Mouse (Mus musculus): Measurements from ENCODE around the gene Slc24a3. TPM values are rescaled to one million over a fixed set of nuclear protein-coding genes. Genes with fewer than 3 reads are reported as not detected.

Gene Slc24a3
- polyA plus RNA-seq, 1 experiment from 2014 or later: 0.68 TPM

- H3K4me1 ChIP-seq (replicated peaks): no peaks in the 10 kb centered on the region
- H3K36me3 ChIP-seq (replicated peaks): no peaks in the 10 kb centered on the region
- no peak overlapping the region for H3K9ac ChIP-seq
- no peaks in the 10 kb centered on the region for H3K9me3 ChIP-seq (replicated peaks)
- H3K4me3 ChIP-seq (replicated peaks): no peak overlapping the region
- no peak overlapping the region for H3K27ac ChIP-seq (replicated peaks)
- ATAC-seq (ENCODE audit: insufficient read depth): no peak
- WGBS (ENCODE audit: insufficient replicate concordance): 18% methylated on average over 15 of the region's 15 CpGs
- H3K4me2 ChIP-seq: no peak overlapping the region
- no peaks in the 10 kb centered on the region for H3K27me3 ChIP-seq
Measured at GRCm38 (mm10) chr2:145610796-145611705, 443.5 kb downstream of the Slc24a3 start.

GRCm38 (mm10) chr2:145612937-145613336 lies 445.4 kb downstream of the Slc24a3 start:
- ATAC-seq (ENCODE audit: insufficient read depth): no peak
- H3K9ac ChIP-seq: no peak overlapping the region
- H3K27me3 ChIP-seq: no peaks in the 10 kb centered on the region
- H3K4me3 ChIP-seq (replicated peaks): no peak overlapping the region
- H3K27ac ChIP-seq (replicated peaks): no peak overlapping the region
- H3K4me1 ChIP-seq (replicated peaks): no peaks in the 10 kb centered on the region
- WGBS (ENCODE audit: insufficient replicate concordance): 52% methylated on average over 8 of the region's 8 CpGs
- no peak overlapping the region for H3K4me2 ChIP-seq
- no peaks in the 10 kb centered on the region for H3K9me3 ChIP-seq (replicated peaks)
- H3K36me3 ChIP-seq (replicated peaks): no peaks in the 10 kb centered on the region

GRCm38 (mm10) chr2:145613705-145614104 lies 446.2 kb downstream of the Slc24a3 start:
- Histone ChIP-seq H3K4me1 (replicated peaks) (no peaks in the 10 kb centered on the region), H3K27me3 (no peaks in the 10 kb centered on the region), H3K36me3 (replicated peaks) (no peaks in the 10 kb centered on the region), H3K4me3 (replicated peaks) (no peak overlapping the region), H3K27ac (replicated peaks) (no peak overlapping the region), H3K9ac (no peak overlapping the region), H3K4me2 (no peak overlapping the region), H3K9me3 (replicated peaks) (no peaks in the 10 kb centered on the region)
- ATAC-seq (ENCODE audit: insufficient read depth): no peak
- WGBS (ENCODE audit: insufficient replicate concordance): 74% methylated on average over 8 of the region's 8 CpGs

GRCm38 (mm10) chr2:145619688-145620087 lies 452.1 kb downstream of the Slc24a3 start:
- Histone ChIP-seq H3K4me3 (replicated peaks) (no peak overlapping the region), H3K36me3 (replicated peaks) (no peaks in the 10 kb centered on the region), H3K9ac (no peak overlapping the region), H3K9me3 (replicated peaks) (no peaks in the 10 kb centered on the region), H3K27ac (replicated peaks) (no peak overlapping the region), H3K27me3 (no peaks in the 10 kb centered on the region), H3K4me2 (no peak overlapping the region), H3K4me1 (replicated peaks) (no peaks in the 10 kb centered on the region)
- ATAC-seq (ENCODE audit: insufficient read depth): no peak
- 68% methylated on average over 4 of the region's 4 CpGs for WGBS (ENCODE audit: insufficient replicate concordance)

GRCm38 (mm10) chr2:145620709-145621108 lies 453.2 kb downstream of the Slc24a3 start:
- Histone ChIP-seq H3K4me2 (no peak overlapping the region), H3K9me3 (replicated peaks) (no peaks in the 10 kb centered on the region), H3K9ac (no peak overlapping the region), H3K4me1 (replicated peaks) (no peaks in the 10 kb centered on the region), H3K27ac (replicated peaks) (no peak overlapping the region), H3K27me3 (no peaks in the 10 kb centered on the region), H3K36me3 (replicated peaks) (no peaks in the 10 kb centered on the region), H3K4me3 (replicated peaks) (no peak overlapping the region)
- ATAC-seq (ENCODE audit: insufficient read depth): no peak

- H3K27ac ChIP-seq (replicated peaks): no peak overlapping the region
- H3K9me3 ChIP-seq (replicated peaks): no peaks in the 10 kb centered on the region
- no peaks in the 10 kb centered on the region for H3K36me3 ChIP-seq (replicated peaks)
- no peak overlapping the region for H3K4me2 ChIP-seq
- ATAC-seq (ENCODE audit: insufficient read depth): no peak
- no peaks in the 10 kb centered on the region for H3K27me3 ChIP-seq
- WGBS (ENCODE audit: insufficient replicate concordance): 47% methylated on average over 9 of the region's 9 CpGs
- no peaks in the 10 kb centered on the region for H3K4me1 ChIP-seq (replicated peaks)
- no peak overlapping the region for H3K9ac ChIP-seq
- H3K4me3 ChIP-seq (replicated peaks): no peak overlapping the region
Measured at GRCm38 (mm10) chr2:145621119-145621518, 453.6 kb downstream of the Slc24a3 start.

GRCm38 (mm10) chr2:145631123-145631798 lies 463.7 kb downstream of the Slc24a3 start:
- Histone ChIP-seq H3K27ac (replicated peaks) (no peak overlapping the region), H3K9me3 (replicated peaks) (no peaks in the 10 kb centered on the region), H3K27me3 (no peaks in the 10 kb centered on the region), H3K4me1 (replicated peaks) (no peaks in the 10 kb centered on the region), H3K4me2 (no peak overlapping the region), H3K9ac (no peak overlapping the region), H3K4me3 (replicated peaks) (no peak overlapping the region), H3K36me3 (replicated peaks) (no peaks in the 10 kb centered on the region)
- 63% methylated on average over 6 of the region's 6 CpGs for WGBS (ENCODE audit: insufficient replicate concordance)
- ATAC-seq (ENCODE audit: insufficient read depth): no peak

GRCm38 (mm10) chr2:145631799-145632174 lies 464.2 kb downstream of the Slc24a3 start:
- H3K27me3 ChIP-seq: no peaks in the 10 kb centered on the region
- no peaks in the 10 kb centered on the region for H3K36me3 ChIP-seq (replicated peaks)
- no peaks in the 10 kb centered on the region for H3K9me3 ChIP-seq (replicated peaks)
- ATAC-seq (ENCODE audit: insufficient read depth): no peak
- no peaks in the 10 kb centered on the region for H3K4me1 ChIP-seq (replicated peaks)
- no peak overlapping the region for H3K27ac ChIP-seq (replicated peaks)
- 55% methylated on average over 4 of the region's 4 CpGs for WGBS (ENCODE audit: insufficient replicate concordance)
- no peak overlapping the region for H3K4me2 ChIP-seq
- no peak overlapping the region for H3K4me3 ChIP-seq (replicated peaks)
- H3K9ac ChIP-seq: no peak overlapping the region

- Histone ChIP-seq H3K4me3 (replicated peaks) (no peak overlapping the region), H3K27me3 (no peaks in the 10 kb centered on the region), H3K9ac (no peak overlapping the region), H3K9me3 (replicated peaks) (no peaks in the 10 kb centered on the region), H3K4me2 (no peak overlapping the region), H3K36me3 (replicated peaks) (no peaks in the 10 kb centered on the region), H3K4me1 (replicated peaks) (no peaks in the 10 kb centered on the region), H3K27ac (replicated peaks) (no peak overlapping the region)
- ATAC-seq (ENCODE audit: insufficient read depth): no peak
- WGBS (ENCODE audit: insufficient replicate concordance): 54% methylated on average over 5 of the region's 5 CpGs
Measured at GRCm38 (mm10) chr2:145633811-145634210, 466.3 kb downstream of the Slc24a3 start.

GRCm38 (mm10) chr2:145640255-145640984 lies 472.9 kb downstream of the Slc24a3 start:
- H3K27me3 ChIP-seq: no peaks in the 10 kb centered on the region
- H3K9me3 ChIP-seq (replicated peaks): no peaks in the 10 kb centered on the region
- ATAC-seq (ENCODE audit: insufficient read depth): no peak
- H3K9ac ChIP-seq: no peak overlapping the region
- no peaks in the 10 kb centered on the region for H3K4me1 ChIP-seq (replicated peaks)
- H3K36me3 ChIP-seq (replicated peaks): no peaks in the 10 kb centered on the region
- WGBS (ENCODE audit: insufficient replicate concordance): 70% methylated on average over 21 of the region's 21 CpGs
- no peak overlapping the region for H3K27ac ChIP-seq (replicated peaks)
- H3K4me3 ChIP-seq (replicated peaks): no peak overlapping the region
- no peak overlapping the region for H3K4me2 ChIP-seq

GRCm38 (mm10) chr2:145655373-145655960 lies 487.9 kb downstream of the Slc24a3 start:
- Histone ChIP-seq H3K9ac (no peak overlapping the region), H3K4me1 (replicated peaks) (no peaks in the 10 kb centered on the region), H3K4me2 (no peak overlapping the region), H3K27me3 (no peaks in the 10 kb centered on the region), H3K9me3 (replicated peaks) (no peaks in the 10 kb centered on the region), H3K36me3 (replicated peaks) (no peaks in the 10 kb centered on the region), H3K27ac (replicated peaks) (no peak overlapping the region), H3K4me3 (replicated peaks) (no peak overlapping the region)
- ATAC-seq (ENCODE audit: insufficient read depth): no peak
- 31% methylated on average over 12 of the region's 12 CpGs for WGBS (ENCODE audit: insufficient replicate concordance)
